Mouse (Mus musculus) lung, postnatal 0 days (tissue): ENCODE data around the gene Ror2.

Experiments
- CTCF ChIP-seq: IDR thresholded peaks from 2 replicates; pipeline ENCODE4 v1.5.1; 2016; ENCODE audit warnings: antibody characterized with exemption, mild to moderate bottlenecking
- EP300 ChIP-seq: IDR thresholded peaks from 2 replicates; pipeline ENCODE4 v1.6.1; 2016; ENCODE audit warnings: antibody characterized with exemption, mild to moderate bottlenecking, control low read depth

DNA sequence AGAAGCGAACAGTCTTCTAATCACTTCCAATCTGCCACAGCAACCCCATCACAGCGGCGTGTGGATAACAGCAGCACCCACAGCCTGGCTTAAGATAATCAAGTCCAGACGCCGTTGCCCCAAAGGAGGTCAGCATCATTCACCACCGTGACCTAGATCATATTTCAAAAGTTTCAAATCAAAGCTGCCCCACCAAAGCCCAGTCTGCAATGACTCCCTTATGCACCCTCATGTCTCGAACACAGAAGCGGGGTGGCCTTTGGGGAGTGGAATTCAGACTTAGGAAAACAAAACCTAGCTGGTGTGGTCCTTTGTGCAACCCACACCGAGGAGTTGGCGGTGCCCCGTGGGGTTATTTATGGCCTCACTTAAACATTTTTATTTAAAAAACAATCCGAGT lies 35.0 kb upstream of the Ror2 start:
- TF ChIP-seq CTCF (no peak), EP300 (no peak)
